Mouse (Mus musculus) forebrain, embryonic 15.5 days (tissue): Measurements from ENCODE around the gene Mrpl4. TPM values are rescaled to one million over a fixed set of nuclear protein-coding genes. Genes with fewer than 3 reads are reported as not detected.
"Not testable (repeated sequence)": the region's sequence is repeated elsewhere in the genome, so short reads cannot be mapped to it uniquely, and the experiment has no call there.

Experiments used
- ATAC-seq: fragments of 200-750 bp; cut with Nextera tagmentation; replicated peaks from 2 replicates; pipeline ENCODE4 v1.8.0; 2017; ENCODE audit warnings: mild to moderate bottlenecking, moderate TSS enrichment, moderate library complexity
- H3K27ac ChIP-seq: fragments of 300-500 bp; sonication (generic); replicated peaks from 2 replicates; pipeline ENCODE4 v1.5.1; 2015; ENCODE audit warnings: mild to moderate bottlenecking, inconsistent platforms
- H3K27me3 ChIP-seq: fragments of 300-500 bp; sonication (generic); 2 replicates; pipeline ENCODE4 v1.6.1; 2015; ENCODE audit warnings: inconsistent platforms
- H3K36me3 ChIP-seq: fragments of 300-500 bp; sonication (generic); 2 replicates; pipeline ENCODE4 v1.6.1; 2015; ENCODE audit warnings: mild to moderate bottlenecking, inconsistent platforms
- H3K4me1 ChIP-seq: fragments of 300-500 bp; sonication (generic); 2 replicates; pipeline ENCODE4 v1.6.1; 2015; ENCODE audit warnings: inconsistent platforms
- H3K4me2 ChIP-seq: fragments of 300-500 bp; sonication (generic); replicated peaks from 2 replicates; pipeline ENCODE4 v1.6.1; 2015; ENCODE audit warnings: mild to moderate bottlenecking, inconsistent platforms
- H3K4me3 ChIP-seq: fragments of 300-500 bp; sonication (generic); 2 replicates; pipeline ENCODE4 v1.5.1; 2015; ENCODE audit warnings: mild to moderate bottlenecking, inconsistent platforms
- H3K9ac ChIP-seq: fragments of 300-500 bp; sonication (generic); replicated peaks from 2 replicates; pipeline ENCODE4 v1.6.1; 2015; ENCODE audit warnings: mild to moderate bottlenecking, inconsistent platforms
- H3K9me3 ChIP-seq: fragments of 300-500 bp; sonication (generic); 2 replicates; pipeline ENCODE4 v1.6.1; 2016; ENCODE audit warnings: inconsistent platforms
- WGBS: fragments of 180-500 bp; shearing (Covaris S2); methylation state at CpG from one replicate; pipeline ENCODE4 v1.1.7; 2015; ENCODE audit warnings: mixed read lengths; 5-methylcytosine and 5-hydroxymethylcytosine counted together
- microRNA counts: library from miRNA; unstranded; fragments of <30 nt; microRNA quantifications from one replicate; lab custom pipeline; 2016
- microRNA-seq: library from miRNA; unstranded; fragments of <30 nt; microRNA quantifications from one replicate; pipeline ENCODE4, GENCODE M21; 2016
- polyA plus RNA-seq: library from polyadenylated mRNA; unstranded; fragments of >200 nt; fragmentation: Nextera tagmentation; extraction: Ambion mirVana; gene quantifications from 2 replicates; pipeline ENCODE4 v1.2.1, GENCODE M21; 2015

The Mrpl4 gene
- polyA plus RNA-seq, 1 experiment from 2014 or later, result 115 TPM

GRCm38 (mm10) chr9:21035586-21035985, 33.0 kb downstream of the Mrpl4 start:
- H3K9ac ChIP-seq, result no peak overlapping the region
- H3K36me3 ChIP-seq, result no peaks in the 10 kb centered on the region
- H3K4me1 ChIP-seq, result peaks cover 58% of the 10 kb centered on the region
- no peak overlapping the region for H3K27ac ChIP-seq
- H3K4me3 ChIP-seq, result peak overlapping the region; percentile 5
- peaks cover 88% of the 10 kb centered on the region for H3K27me3 ChIP-seq
- no peak overlapping the region for H3K4me2 ChIP-seq
- no peaks in the 10 kb centered on the region for H3K9me3 ChIP-seq
- 15% methylated on average over 9 of the region's 9 CpGs for WGBS
- no peak for ATAC-seq

GRCm38 (mm10) chr9:21036161-21036560, 33.6 kb downstream of the Mrpl4 start:
- Histone ChIP-seq H3K4me1 (peaks cover 52% of the 10 kb centered on the region), H3K9me3 (no peaks in the 10 kb centered on the region), H3K36me3 (no peaks in the 10 kb centered on the region), H3K27me3 (peaks cover 86% of the 10 kb centered on the region), H3K4me3 (peak overlapping the region; percentile 50; the same call in 1 of the 2 replicates), H3K27ac (no peak overlapping the region), H3K4me2 (peak overlapping the region; percentile 65; the same call in 1 of the 2 replicates), H3K9ac (no peak overlapping the region)
- WGBS, result 7% methylated on average over 20 of the region's 20 CpGs
- no peak for ATAC-seq

GRCm38 (mm10) chr9:21036666-21037065, 34.1 kb downstream of the Mrpl4 start:
- Histone ChIP-seq H3K36me3 (no peaks in the 10 kb centered on the region), H3K4me3 (peak overlapping the region; percentile 50), H3K4me1 (peaks cover 47% of the 10 kb centered on the region), H3K9ac (no peak overlapping the region), H3K9me3 (no peaks in the 10 kb centered on the region), H3K4me2 (peak overlapping the region; percentile 65), H3K27me3 (peaks cover 85% of the 10 kb centered on the region), H3K27ac (no peak overlapping the region)
- WGBS, result 2% methylated on average over 22 of the region's 22 CpGs
- no peak for ATAC-seq

GRCm38 (mm10) chr9:21037481-21037891, 34.9 kb downstream of the Mrpl4 start:
- Histone ChIP-seq H3K27ac (no peak overlapping the region), H3K9me3 (no peaks in the 10 kb centered on the region), H3K9ac (peak overlapping the region; percentile 64), H3K4me1 (peaks cover 39% of the 10 kb centered on the region), H3K36me3 (no peaks in the 10 kb centered on the region), H3K27me3 (peaks cover 76% of the 10 kb centered on the region), H3K4me2 (peak overlapping the region; percentile 65), H3K4me3 (peak overlapping the region; percentile 50)
- under 1% methylated on average over 31 of the region's 31 CpGs for WGBS
- peak; percentile 72 for ATAC-seq

GRCm38 (mm10) chr9:21039779-21040178, 37.2 kb downstream of the Mrpl4 start:
- Histone ChIP-seq H3K4me1 (peaks cover 26% of the 10 kb centered on the region), H3K27me3 (peaks cover 55% of the 10 kb centered on the region), H3K9me3 (no peaks in the 10 kb centered on the region), H3K27ac (no peak overlapping the region), H3K4me2 (no peak overlapping the region), H3K9ac (no peak overlapping the region), H3K4me3 (no peak overlapping the region), H3K36me3 (no peaks in the 10 kb centered on the region)
- 70% methylated on average over 3 of the region's 3 CpGs for WGBS
- ATAC-seq, result no peak

GRCm38 (mm10) chr9:21041308-21041707, 38.8 kb downstream of the Mrpl4 start:
- H3K4me1 ChIP-seq, result peaks cover 16% of the 10 kb centered on the region
- no peak for ATAC-seq
- H3K27me3 ChIP-seq, result peaks cover 39% of the 10 kb centered on the region
- no peak overlapping the region for H3K9ac ChIP-seq
- WGBS, result 44% methylated on average over 4 of the region's 4 CpGs
- H3K36me3 ChIP-seq, result no peaks in the 10 kb centered on the region
- no peak overlapping the region for H3K4me2 ChIP-seq
- H3K27ac ChIP-seq, result no peak overlapping the region
- H3K4me3 ChIP-seq, result no peak overlapping the region
- no peaks in the 10 kb centered on the region for H3K9me3 ChIP-seq

GRCm38 (mm10) chr9:21043563-21043962, 41.0 kb downstream of the Mrpl4 start:
- Histone ChIP-seq H3K4me2 (no peak overlapping the region), H3K4me3 (no peak overlapping the region), H3K9me3 (no peaks in the 10 kb centered on the region), H3K27me3 (peaks cover 17% of the 10 kb centered on the region), H3K9ac (no peak overlapping the region), H3K4me1 (no peaks in the 10 kb centered on the region), H3K27ac (no peak overlapping the region), H3K36me3 (no peaks in the 10 kb centered on the region)
- ATAC-seq, result no peak
- WGBS, result 88% methylated on average over 4 of the region's 4 CpGs

GRCm38 (mm10) chr9:21044785-21045184, 42.2 kb downstream of the Mrpl4 start:
- H3K9ac ChIP-seq, H3K27ac ChIP-seq, H3K4me2 ChIP-seq, H3K4me3 ChIP-seq, H3K27me3 ChIP-seq, H3K4me1 ChIP-seq, H3K36me3 ChIP-seq, H3K9me3 ChIP-seq, ATAC-seq: not testable (repeated sequence)
- 62% methylated on average over 1 of the region's 1 CpGs for WGBS

- no peaks in the 10 kb centered on the region for H3K9me3 ChIP-seq
- H3K27me3 ChIP-seq, result 0 out of 2 replicates have a peak, but pooled peaks cover 4% of the 10 kb centered on the region
- no peak overlapping the region for H3K4me2 ChIP-seq
- ATAC-seq, result no peak
- no peak overlapping the region for H3K9ac ChIP-seq
- H3K27ac ChIP-seq, result no peak overlapping the region
- no peaks in the 10 kb centered on the region for H3K36me3 ChIP-seq
- no peaks in the 10 kb centered on the region for H3K4me1 ChIP-seq
- 83% methylated on average over 3 of the region's 3 CpGs for WGBS
- H3K4me3 ChIP-seq, result no peak overlapping the region
Observed at GRCm38 (mm10) chr9:21045235-21045634, 42.7 kb downstream of the Mrpl4 start.

- H3K9me3 ChIP-seq, result no peaks in the 10 kb centered on the region
- H3K27ac ChIP-seq, result no peak overlapping the region
- no peak overlapping the region for H3K9ac ChIP-seq
- no peaks in the 10 kb centered on the region for H3K27me3 ChIP-seq
- no peaks in the 10 kb centered on the region for H3K36me3 ChIP-seq
- H3K4me3 ChIP-seq, result no peak overlapping the region
- H3K4me2 ChIP-seq, result no peak overlapping the region
- WGBS, result 69% methylated on average over 10 of the region's 10 CpGs
- ATAC-seq, result no peak
- H3K4me1 ChIP-seq, result no peaks in the 10 kb centered on the region
Observed at GRCm38 (mm10) chr9:21051578-21051977, 49.0 kb downstream of the Mrpl4 start.

MicroRNAs within 50 kb of the gene (microRNA counts, 519-probe panel; counts per million panel counts)
- microRNA mmu-miR-1900 (lab: Ali Mortazavi, UCI), result 3,042 counts per million, percentile 73 among the panel's probes with 10 or more counts

Small RNA genes lying within 50 kb of the gene (microRNA-seq; reads per million reads assigned to microRNA genes)
- not detected for gene Mir1900

Other genes starting within 250 kb of the Mrpl4 start
- 0.23 and 0.45 TPM in 2 replicates for gene Col5a3, start 187.7 kb upstream of the Mrpl4 start, polyA plus RNA-seq
- gene Rdh8, start 184.2 kb upstream of the Mrpl4 start, polyA plus RNA-seq, result not detected in 2 replicates
- gene A230050P20Rik, start 134.1 kb upstream of the Mrpl4 start, polyA plus RNA-seq, result 2.9 and 3.5 TPM in 2 replicates
- gene Angptl6, start 123.0 kb upstream of the Mrpl4 start, polyA plus RNA-seq, result 15.4 and 15.6 TPM in 2 replicates
- gene Ppan, start 114.6 kb upstream of the Mrpl4 start, polyA plus RNA-seq, result 57.1 and 59.0 TPM in 2 replicates
- 267 and 288 TPM in 2 replicates for gene Eif3g, start 104.1 kb upstream of the Mrpl4 start, polyA plus RNA-seq
- gene Dnmt1, start 42.9 kb upstream of the Mrpl4 start, polyA plus RNA-seq, result 80.0 and 84.6 TPM in 2 replicates
- gene S1pr2, start 26.0 kb upstream of the Mrpl4 start, polyA plus RNA-seq, result 6.9 and 7.5 TPM in 2 replicates
- 2.8 and 3.0 TPM in 2 replicates for gene Icam1, start 13.2 kb downstream of the Mrpl4 start, polyA plus RNA-seq
- 0.25 TPM in 1 of 2 replicates, not detected in the other for gene Icam4, start 26.6 kb downstream of the Mrpl4 start, polyA plus RNA-seq
- gene Icam5, start 29.3 kb downstream of the Mrpl4 start, polyA plus RNA-seq, result 1.5 and 2.2 TPM in 2 replicates
- gene Zglp1, start 64.4 kb downstream of the Mrpl4 start, polyA plus RNA-seq, result 0.37 and 2.2 TPM in 2 replicates
- gene Gm49373, start 70.4 kb downstream of the Mrpl4 start, polyA plus RNA-seq, result 1.3 TPM in 2 replicates
- 52.2 and 58.9 TPM in 2 replicates for gene Fdx1l, start 70.9 kb downstream of the Mrpl4 start, polyA plus RNA-seq
- 1.0 and 1.3 TPM in 2 replicates for gene Gm38431, start 89.3 kb downstream of the Mrpl4 start, polyA plus RNA-seq
- 36.8 and 42.0 TPM in 2 replicates for gene Raver1, start 89.3 kb downstream of the Mrpl4 start, polyA plus RNA-seq
- 10.3 and 11.1 TPM in 2 replicates for gene Tyk2, start 128.5 kb downstream of the Mrpl4 start, polyA plus RNA-seq
- gene Cdc37, start 147.2 kb downstream of the Mrpl4 start, polyA plus RNA-seq, result 217 and 221 TPM in 2 replicates
- gene Pde4a, start 163.0 kb downstream of the Mrpl4 start, polyA plus RNA-seq, result 23.7 and 25.9 TPM in 2 replicates
- 71.6 and 72.5 TPM in 2 replicates for gene Keap1, start 236.6 kb downstream of the Mrpl4 start, polyA plus RNA-seq
- 1.6 TPM in 2 replicates for gene S1pr5, start 245.7 kb downstream of the Mrpl4 start, polyA plus RNA-seq